Mouse (Mus musculus): ENCODE measurements around the gene Kctd10.

The Kctd10 gene

DNA sequence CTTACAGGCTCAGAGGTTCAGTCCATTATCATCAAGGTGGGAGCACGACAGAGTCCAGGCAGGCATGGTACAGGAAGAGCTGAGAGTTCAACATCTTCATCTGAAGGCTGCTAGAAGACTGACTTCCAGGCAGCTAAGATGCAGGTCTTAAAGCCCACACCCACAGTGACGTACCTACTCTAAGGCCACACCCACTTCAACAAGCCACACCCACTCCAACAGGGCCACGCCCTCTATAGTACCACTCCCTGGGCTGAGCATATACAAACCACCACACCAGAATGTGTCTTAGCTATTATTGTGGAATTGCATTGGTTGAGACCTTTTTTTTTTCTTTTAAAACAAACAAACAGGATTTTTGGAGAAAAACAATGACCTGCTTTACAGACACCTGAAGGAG is 34.8 kb downstream of the Kctd10 start:
- no peak for DNase-seq (ENCODE audit: low spot score)

DNA sequence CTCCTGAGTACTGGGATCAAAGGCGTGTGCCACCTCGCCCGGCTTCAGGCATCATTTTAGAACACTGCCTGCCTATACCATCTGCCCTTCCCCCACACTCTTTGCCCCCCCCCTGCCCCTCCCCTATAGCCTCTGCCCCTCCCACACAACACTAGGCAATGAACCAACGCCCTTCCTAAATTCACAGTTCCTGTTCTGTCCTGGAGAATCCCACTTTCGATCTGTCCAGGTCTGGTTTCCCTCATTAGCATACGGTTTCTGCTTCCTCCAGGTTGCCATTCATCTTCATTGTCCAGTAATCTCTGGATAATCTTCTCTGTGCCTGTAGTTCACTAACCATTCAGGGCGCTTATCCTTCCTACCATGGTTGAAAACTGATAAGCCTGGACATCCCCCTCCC is 36.7 kb downstream of the Kctd10 start:
- DNase-seq (ENCODE audit: low spot score): no peak

DNA sequence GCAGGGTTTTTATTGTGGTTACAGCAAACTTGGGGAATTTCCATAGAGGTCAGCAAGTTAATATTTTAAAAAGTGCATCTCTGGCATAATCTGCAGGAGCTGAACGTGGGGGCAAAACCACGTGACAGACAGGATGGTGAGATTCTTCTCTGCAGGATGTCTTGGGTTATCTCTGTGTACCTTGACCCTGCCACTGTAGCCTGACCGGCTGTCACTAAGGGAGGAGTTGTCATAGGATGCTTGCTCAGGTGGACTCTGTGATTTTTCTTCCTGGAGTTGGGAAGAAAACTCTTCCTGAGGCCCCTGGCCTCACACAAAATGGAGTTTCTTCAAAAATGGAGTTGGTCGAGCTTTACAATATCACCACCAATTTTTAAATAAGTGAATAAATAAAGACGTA is 37.3 kb downstream of the Kctd10 start:
- no peak for DNase-seq (ENCODE audit: low spot score)

DNA sequence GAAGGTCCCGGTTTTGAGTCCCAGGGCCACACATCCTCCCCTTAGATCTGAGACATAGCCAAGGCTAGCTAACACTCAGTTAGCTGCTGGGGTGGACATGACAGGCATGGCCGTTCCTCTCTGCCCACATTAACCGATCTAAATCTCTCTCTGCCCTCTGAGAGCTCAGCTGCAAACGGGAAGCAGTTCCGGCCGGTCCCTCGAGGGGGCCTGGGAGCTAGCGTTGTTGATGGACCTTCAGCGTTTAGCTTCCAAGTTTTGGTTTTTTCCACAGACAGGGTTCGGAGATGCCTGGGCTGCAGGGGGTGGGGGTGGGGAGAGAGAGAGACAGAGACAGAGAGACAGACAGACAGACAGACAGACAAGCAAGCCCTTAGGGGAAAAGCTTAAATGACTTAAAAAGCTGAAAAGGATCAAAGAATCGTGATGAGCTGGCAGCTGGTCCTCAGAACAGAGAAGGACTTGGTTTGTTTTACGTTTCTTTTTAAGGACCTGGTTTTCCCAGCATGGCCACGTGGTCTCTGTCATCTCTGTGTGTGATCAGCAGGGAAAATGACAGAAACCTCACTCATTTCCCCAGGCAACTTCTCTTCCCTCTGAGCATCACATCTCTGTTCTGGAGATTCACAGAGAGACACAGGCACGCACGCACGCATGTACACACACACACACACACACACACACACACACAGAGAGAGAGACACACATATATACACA is 56.4 kb downstream of the Kctd10 start:
- DNase-seq (ENCODE audit: low spot score): no peak

DNA sequence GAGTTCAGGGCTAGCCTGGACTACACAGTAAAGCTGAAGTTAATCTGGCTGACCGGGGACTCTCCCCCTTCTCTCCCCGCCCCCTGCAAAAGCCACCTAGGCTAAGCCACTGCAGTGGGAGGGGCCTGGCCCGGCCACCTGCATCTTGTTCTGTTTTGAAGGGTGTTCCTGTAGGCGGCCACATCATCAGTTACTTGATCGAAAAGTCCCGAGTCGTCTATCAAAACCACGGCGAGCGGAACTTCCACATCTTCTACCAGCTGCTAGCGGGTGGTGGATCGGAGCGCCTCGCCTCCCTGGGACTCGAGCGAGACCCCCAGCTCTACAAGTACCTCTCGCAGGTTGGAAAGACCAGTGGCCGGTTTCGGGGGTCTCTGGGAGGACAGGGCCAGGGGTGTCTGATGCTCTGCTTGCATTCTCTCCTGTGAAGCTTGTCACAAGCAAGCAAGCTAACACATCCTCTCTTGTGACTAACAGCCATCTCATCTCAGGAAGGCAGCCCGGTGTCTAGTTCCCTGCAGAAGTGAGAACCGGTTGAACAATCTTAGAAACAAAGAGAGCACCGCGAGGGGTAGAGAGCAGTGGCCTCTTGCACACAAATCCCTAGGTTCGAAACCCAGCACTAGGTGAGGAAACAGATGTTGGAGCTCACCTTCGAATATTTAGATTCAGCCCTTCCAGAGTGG is 57.1 kb downstream of the Kctd10 start:
- no peak for DNase-seq (ENCODE audit: low spot score)

Measured in ovary, adult 18-20 months (tissue).